Mouse (Mus musculus): Measurements from ENCODE around the gene Wdr20.

GRCm38 (mm10) chr12:110696975-110697400 is 40.8 kb upstream of the Wdr20 start:
- TF ChIP-seq CTCF (IDR thresholded peaks at IDR 0.05; ENCODE audit: low read depth, low read length) (no peak), GATA1 (IDR thresholded peaks at IDR 0.05; ENCODE audit: borderline replicate concordance, low read length) (no peak), TAL1 (conservative IDR thresholded peaks at IDR 0.05; ENCODE audit: low read depth, low read length) (no peak)
